Mouse (Mus musculus): Measurements from ENCODE around the gene Cd164l2.

The Cd164l2 gene

DNA sequence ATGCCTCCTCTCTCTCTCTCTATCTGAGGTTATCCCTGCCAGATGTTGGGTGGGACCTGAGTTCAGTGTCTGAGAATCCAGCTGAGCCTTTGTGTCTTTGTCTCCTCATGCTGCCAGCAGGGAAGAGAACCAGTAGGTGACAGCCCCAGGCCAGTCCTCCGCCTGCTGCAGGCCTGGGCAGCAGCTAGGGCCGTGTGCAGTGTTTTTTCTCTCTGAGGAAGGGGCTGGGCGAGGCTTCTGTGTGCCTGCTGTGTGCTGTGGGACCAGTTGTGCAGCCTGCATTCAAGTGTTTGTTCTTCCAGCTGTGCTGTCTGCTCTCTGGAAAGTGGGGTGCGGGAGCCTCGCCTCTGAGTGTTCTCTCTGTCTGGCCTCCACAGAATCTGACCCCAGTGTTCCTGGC lies 11.9 kb downstream of the Cd164l2 start:
- no peak for DNase-seq

DNA sequence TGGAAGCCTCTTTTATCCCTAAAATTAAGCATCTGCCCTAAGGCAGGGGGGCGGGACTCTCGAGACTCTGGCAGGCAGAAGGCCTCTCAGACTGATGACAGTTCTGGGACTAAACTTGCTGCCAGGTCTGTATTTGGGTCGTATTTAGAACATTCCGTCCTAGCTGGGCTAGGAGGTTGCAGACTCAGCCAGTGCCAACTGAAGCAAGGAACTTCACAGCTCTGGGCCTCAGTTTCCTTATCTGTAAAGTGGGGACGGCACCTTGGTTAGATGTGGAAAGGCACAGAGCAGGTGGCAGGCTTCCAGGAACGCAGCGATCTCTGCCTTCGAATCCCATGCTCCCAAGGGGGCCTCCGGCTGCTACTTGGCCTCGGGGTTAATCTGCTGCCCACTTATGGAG lies 14.1 kb downstream of the Cd164l2 start:
- no peak for DNase-seq

GRCm38 (mm10) chr4:133227636-133228035 lies 15.7 kb downstream of the Cd164l2 start:
- no peak for DNase-seq

- DNase-seq, result no peak
These were observed 17.7 kb downstream of the Cd164l2 start for GRCm38 (mm10) chr4:133229582-133229981.

DNA sequence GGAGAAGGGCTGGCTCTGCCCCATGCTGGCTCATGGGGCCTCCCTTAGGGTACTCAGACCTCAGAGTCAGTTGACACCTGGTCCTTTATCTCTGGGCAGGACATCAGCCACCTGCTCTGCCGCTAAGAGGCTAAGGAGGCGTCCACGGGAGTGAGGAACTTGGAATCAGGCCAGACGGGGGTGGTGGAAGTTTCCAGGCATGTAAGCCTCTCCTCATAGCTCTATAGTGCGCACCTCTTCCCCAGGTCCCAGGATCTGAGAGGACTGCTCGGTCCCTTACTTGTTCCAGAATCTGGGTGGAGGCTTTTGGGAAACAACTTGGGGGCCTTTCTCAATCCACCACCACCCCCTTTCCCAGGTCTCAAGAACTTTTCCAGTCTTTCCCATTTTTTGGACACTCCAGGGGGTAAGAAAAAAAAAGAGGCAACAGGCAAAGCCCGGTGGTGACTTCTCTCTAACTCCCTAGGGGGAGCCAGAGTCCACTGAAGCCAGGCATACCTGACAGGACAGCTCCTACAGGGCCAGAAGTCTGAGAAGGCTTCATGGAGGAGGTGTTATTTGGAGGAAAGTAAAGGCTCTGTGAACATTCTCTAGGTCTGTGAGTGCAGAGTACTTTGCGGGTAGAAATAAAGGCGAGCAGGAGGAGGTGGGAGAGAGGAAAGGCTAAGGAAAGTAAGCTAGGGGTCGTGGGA lies 21.5 kb downstream of the Cd164l2 start:
- peak; percentile 53 to 66 for DNase-seq

GRCm38 (mm10) chr4:133234771-133235170 lies 22.8 kb downstream of the Cd164l2 start:
- no peak for DNase-seq

GRCm38 (mm10) chr4:133235415-133235814 lies 23.5 kb downstream of the Cd164l2 start:
- no peak for DNase-seq

- no peak for DNase-seq
These were observed 26.0 kb downstream of the Cd164l2 start for GRCm38 (mm10) chr4:133237911-133238310.

- DNase-seq, result peak; percentile 85 to 86
These were observed 28.6 kb downstream of the Cd164l2 start, which contains the start of gene Map3k6 for GRCm38 (mm10) chr4:133240490-133240921. TSS of gene Map3k6 (plus strand) at chr4:133240818.

DNA sequence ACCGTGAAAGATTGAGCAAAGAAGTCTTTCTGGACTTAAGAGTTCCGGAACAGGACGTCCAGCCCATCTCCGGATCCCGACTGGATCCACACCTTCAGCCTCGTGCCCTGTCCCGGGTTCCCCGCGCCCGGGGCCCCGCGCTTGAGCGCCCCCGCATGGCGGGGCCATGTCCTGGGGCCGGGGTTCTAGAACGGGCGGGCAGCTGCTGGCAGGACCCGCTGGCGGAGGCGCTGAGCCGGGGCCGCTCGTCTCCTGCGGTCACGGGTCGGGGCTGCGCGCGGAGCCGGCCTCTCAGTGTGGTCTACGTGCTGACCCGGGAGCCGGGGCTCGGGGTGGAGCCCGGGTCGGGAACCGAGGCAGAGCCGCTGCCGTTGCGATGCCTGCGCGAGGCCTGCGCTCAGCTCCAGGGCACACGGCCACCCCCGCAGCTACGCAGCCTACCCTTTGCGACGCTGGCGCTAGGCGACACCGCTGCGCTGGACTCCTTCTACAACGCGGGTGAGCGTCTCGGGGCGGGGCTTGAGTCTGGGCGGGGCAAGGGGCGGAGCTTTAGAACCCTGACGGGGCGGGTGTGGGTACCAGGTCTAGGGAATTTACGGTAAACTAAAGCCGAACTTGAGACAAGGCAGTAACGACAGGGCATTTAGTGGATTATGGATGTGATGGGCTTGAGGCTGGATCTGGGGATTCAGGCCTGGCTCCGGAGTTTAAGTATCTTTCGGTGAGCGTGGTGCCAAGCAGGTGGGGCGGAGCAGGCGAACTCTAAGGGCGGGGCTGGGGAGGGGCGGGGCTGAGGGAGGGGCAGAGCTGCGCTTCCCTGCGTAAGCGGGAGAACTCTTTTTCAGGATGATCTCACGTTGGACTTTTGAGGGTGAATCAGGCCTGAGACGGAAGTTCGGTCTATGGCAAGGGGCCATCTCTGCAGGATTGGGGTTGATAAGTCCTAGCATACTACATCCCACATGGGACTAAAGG lies 29.3 kb downstream of the Cd164l2 start:
- DNase-seq, result peak; percentile 83 to 91

- DNase-seq, result no peak
These were observed 30.0 kb downstream of the Cd164l2 start for GRCm38 (mm10) chr4:133241910-133242309.

- DNase-seq, result no peak
These were observed 30.8 kb downstream of the Cd164l2 start for GRCm38 (mm10) chr4:133242710-133243109.

DNA sequence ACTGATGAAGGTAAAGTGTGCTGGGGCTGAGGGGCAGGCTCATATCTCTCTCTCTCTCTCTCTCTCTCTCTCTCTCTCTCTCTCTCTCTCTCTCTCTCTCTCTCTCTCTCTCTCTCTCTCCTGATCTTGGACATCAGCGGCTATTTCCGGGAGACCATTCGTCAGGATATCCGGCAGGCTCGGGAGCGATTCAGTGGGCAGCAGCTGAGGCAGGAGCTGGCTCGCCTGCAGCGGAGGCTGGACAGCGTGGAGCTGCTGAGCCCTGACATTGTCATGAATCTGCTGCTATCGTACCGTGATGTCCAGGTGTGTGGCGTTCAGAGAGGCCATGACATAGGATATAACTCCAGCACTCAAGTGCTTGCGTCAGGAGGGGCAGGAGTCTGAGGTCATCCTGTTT lies 31.6 kb downstream of the Cd164l2 start:
- no peak for DNase-seq

DNA sequence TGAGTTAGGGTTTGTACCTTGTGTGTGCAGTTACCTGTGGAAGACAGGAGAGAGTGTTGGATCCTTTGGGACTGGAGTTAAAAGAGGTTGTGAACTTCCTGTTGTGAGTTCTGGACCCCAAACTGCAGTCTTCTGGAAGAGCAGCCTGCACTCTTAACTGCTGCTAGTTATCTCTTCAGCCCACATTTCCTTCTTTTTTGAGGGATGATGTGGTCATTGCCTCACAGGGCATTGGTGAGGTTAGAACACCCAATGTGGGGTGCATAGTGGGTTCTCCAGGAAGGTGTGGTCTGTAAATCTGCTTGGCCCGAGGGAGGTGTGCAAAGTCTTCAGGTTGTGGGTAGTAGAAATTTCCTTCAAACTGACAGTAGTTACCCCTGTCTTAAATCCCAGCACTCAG lies 32.4 kb downstream of the Cd164l2 start:
- no peak for DNase-seq

DNA sequence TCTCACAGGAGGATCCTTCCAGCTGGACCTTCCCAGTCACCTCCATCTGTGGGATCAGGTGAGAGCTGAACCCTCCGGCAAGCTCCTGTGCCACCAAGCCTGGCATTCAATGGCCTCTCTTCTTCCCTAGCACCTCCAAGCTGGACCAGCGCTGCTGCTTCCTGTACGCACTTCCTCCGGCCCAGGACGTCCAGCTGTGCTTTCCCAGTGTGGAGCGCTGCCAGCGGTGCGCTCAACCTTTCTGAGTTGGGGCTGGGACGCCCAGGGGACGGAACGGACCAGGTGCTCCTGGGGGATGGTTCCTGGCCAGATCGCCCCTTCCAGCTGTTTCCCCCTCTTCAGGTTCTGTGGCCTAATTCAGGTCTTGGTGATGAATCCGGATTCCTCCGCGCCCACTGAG lies 35.1 kb downstream of the Cd164l2 start:
- DNase-seq, result peak in 1 of 2 experiments; percentile 38

DNA sequence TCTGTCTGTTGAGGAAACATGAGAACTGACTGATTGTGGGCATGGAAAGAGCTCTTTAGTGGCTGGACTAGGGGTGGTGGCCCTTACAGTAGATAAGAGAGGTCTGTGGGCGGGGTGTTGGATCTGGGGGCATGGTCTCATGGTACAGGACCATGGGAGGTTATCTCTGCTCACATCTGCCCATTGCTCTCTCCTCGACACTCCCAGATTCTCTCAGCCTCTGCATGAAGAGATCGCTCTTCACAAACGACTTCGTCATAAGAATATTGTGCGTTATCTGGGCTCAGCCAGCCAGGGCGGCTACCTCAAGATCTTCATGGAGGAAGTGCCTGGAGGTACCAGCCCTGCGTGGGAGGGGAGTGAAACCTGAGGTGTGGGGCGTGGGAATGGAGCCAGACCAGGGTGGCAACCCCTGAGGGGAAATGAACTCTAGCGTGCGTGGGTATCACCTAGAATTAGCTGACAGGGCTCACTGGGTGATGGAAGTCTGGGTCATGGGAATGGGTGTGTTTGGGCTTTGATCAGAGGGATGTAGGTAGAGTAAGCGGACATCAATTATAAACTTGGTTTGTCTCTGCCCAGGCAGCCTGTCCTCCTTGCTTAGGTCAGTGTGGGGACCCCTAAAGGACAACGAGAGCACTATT lies 36.0 kb downstream of the Cd164l2 start:
- DNase-seq, result no peak

DNA sequence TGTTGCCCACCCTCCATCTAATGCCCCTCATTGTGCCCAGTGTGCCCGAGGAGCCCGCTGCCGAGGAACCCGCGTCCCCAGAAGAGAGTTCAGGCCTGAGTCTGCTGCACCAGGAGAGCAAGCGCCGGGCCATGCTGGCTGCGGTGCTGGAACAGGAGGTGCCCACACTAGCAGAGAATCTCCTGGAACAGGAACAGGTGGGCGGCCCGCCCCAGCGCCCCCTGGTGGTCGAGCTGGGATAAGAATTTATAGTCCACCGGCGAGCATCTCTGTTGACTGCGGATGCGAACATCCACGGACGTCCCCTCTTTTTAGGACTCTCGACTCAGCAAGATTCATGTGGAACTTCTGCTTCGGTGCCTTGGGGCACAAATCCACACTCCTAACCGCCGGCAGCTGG lies 38.7 kb downstream of the Cd164l2 start:
- DNase-seq, result peak; percentile 53 to 83

- no peak for DNase-seq
These were observed 39.3 kb downstream of the Cd164l2 start for GRCm38 (mm10) chr4:133251214-133251613.

GRCm38 (mm10) chr4:133252089-133252488 lies 40.2 kb downstream of the Cd164l2 start:
- DNase-seq, result no peak

- no peak for DNase-seq
These were observed 41.5 kb downstream of the Cd164l2 start for GRCm38 (mm10) chr4:133253412-133253811.

- DNase-seq, result no peak
These were observed 43.5 kb downstream of the Cd164l2 start for GRCm38 (mm10) chr4:133255392-133255791.

GRCm38 (mm10) chr4:133256820-133257219 lies 44.9 kb downstream of the Cd164l2 start:
- DNase-seq, result no peak

GRCm38 (mm10) chr4:133257230-133257629 lies 45.3 kb downstream of the Cd164l2 start:
- DNase-seq, result peak; percentile 36 to 53
